23 mouse cellular contexts compared by ENCODE assay signal in the genomic region with DNA sequence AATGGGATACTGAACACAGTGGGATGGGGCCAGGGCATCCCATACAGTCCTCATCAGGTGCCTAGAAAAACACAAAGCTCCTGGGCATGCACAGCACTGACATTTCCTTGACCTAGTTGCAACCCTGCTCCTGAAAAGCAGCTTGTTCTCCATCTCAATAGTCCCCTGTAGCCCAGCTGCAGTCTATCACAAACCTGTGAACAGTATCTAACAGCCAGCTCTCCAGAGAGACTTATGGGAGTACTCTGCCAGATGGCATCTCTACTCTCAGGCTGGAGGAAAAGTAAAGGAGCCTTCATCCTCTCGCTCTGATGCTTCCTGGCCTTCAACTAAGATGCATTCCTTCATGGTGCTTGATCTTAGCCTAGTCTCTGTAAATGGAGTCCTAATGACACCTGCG.
"Had no signal": no experiment of that assay in that cellular context is flagged by ENCODE, and none has a peak within 500 bp of the region (broad histone marks: within the 10 kb centered on the region; RNA-seq: fewer than 3 reads in every experiment).

No protein-coding gene starts in this region.

- ATAC-seq: hindbrain, embryonic 16.5 days; inflammation-experienced regulatory T-cells, adult 6 months; intestine, embryonic 15.5 days; intestine, postnatal 0 days had no signal

- H3K4me3 ChIP-seq: gastrocnemius, adult 2 months; heart, adult 2 months; heart, embryonic 10.5 days; heart, embryonic 12.5 days; hindbrain, embryonic 10.5 days; hindbrain, embryonic 12.5 days; intestine, embryonic 15.5 days; limb, embryonic 10.5 days; limb, embryonic 12.5 days; liver, embryonic 13.5 days; liver, embryonic 15.5 days had no signal

- H3K27ac ChIP-seq: gastrocnemius, adult 2 months; heart, adult 2 months; heart, embryonic 10.5 days; hindbrain, embryonic 10.5 days; hindbrain, embryonic 12.5 days; hindbrain, embryonic 14.5 days; intestine, embryonic 15.5 days; limb, embryonic 10.5 days; limb, embryonic 12.5 days; liver, embryonic 13.5 days; liver, embryonic 15.5 days had no signal

- DNase-seq: gastrocnemius, adult 2 months; gastrocnemius, postnatal 10 days; gastrocnemius, postnatal 25 days; heart, adult 2 months; heart, postnatal 4 days; kidney, adult 18-20 months; kidney, adult 8-10 months; kidney, postnatal 10 days; kidney, postnatal 4 days; liver; liver, embryonic 13.5 days had no signal
